Mouse (Mus musculus) hindbrain, embryonic 13.5 days (tissue): ENCODE data around the gene Gm17581. TPM values are rescaled to one million over a fixed set of nuclear protein-coding genes. Genes with fewer than 3 reads are reported as not detected.
A peak's percentile ranks its signal among the peaks of the same experiment; 100 is the strongest.
"Not testable (repeated sequence)": the region's sequence is repeated elsewhere in the genome, so short reads cannot be mapped to it uniquely, and the experiment has no call there.

Source experiments
- ATAC-seq: fragments of 200-750 bp; cut with Nextera tagmentation; 2 replicates; pipeline ENCODE4 v1.8.0; 2017; ENCODE audit warnings: moderate TSS enrichment; ENCODE audit not compliant: low FRiP score
- H3K27ac ChIP-seq: fragments of 300-500 bp; sonication (generic); 2 replicates; pipeline ENCODE4 v1.5.1; 2015; ENCODE audit warnings: inconsistent platforms, mild to moderate bottlenecking, moderate library complexity
- H3K27me3 ChIP-seq: fragments of 300-500 bp; sonication (generic); 2 replicates; pipeline ENCODE4 v1.6.1; 2015; ENCODE audit warnings: mild to moderate bottlenecking, inconsistent platforms
- H3K36me3 ChIP-seq: fragments of 300-500 bp; sonication (generic); 2 replicates; pipeline ENCODE4 v1.6.1; 2015; ENCODE audit warnings: mild to moderate bottlenecking, inconsistent platforms
- H3K4me1 ChIP-seq: fragments of 300-500 bp; sonication (generic); replicated peaks from 2 replicates; pipeline ENCODE4 v1.6.1; 2015; ENCODE audit warnings: inconsistent platforms
- H3K4me2 ChIP-seq: fragments of 300-500 bp; sonication (generic); 2 replicates; pipeline ENCODE4 v1.6.1; 2015; ENCODE audit warnings: inconsistent platforms, mild to moderate bottlenecking, moderate library complexity
- H3K4me3 ChIP-seq: fragments of 300-500 bp; sonication (generic); 2 replicates; pipeline ENCODE4 v1.5.1; 2015; ENCODE audit warnings: mild to moderate bottlenecking, inconsistent platforms
- H3K9ac ChIP-seq: fragments of 300-500 bp; sonication (generic); 2 replicates; pipeline ENCODE4 v1.6.1; 2015; ENCODE audit warnings: mild to moderate bottlenecking, inconsistent platforms
- H3K9me3 ChIP-seq: fragments of 300-500 bp; sonication (generic); 2 replicates; pipeline ENCODE4 v1.6.1; 2016; ENCODE audit warnings: inconsistent platforms
- WGBS: fragments of 180-500 bp; shearing (Covaris S2); methylation state at CpG from one replicate; pipeline ENCODE4 v1.1.7; 2015; 5-methylcytosine and 5-hydroxymethylcytosine counted together
- polyA plus RNA-seq: library from polyadenylated mRNA; unstranded; fragments of >200 nt; fragmentation: Nextera tagmentation; extraction: Ambion mirVana; gene quantifications from 2 replicates; pipeline ENCODE4 v1.2.1, GENCODE M21; 2015

Gm17581 gene
- polyA plus RNA-seq, 1 experiment from 2014 or later = not detected

DNA sequence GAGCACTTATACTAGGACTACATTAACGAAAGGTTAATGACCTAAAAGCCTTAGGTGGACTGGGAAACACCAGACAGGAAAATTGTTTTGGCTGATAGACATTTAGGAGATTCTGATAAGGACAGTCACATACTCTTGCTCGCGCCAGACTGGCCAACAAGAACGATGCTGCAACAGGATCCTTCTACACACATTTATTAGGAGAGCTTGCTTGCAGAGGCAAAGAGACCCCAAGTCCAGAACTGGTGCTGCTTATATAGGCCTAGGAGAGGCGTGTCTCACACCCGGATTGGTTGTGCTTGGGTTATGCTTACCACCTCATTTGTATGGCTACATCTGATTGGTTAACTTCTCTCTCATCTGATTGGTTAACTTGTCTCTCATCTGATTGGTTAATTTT lies 37.2 kb downstream of the Gm17581 start:
- not testable (repeated sequence) for H3K4me3 ChIP-seq, H3K9me3 ChIP-seq, H3K4me1 ChIP-seq, H3K9ac ChIP-seq, H3K4me2 ChIP-seq, H3K27me3 ChIP-seq, H3K27ac ChIP-seq, ATAC-seq
- peaks cover 31% of the 10 kb centered on the region for H3K36me3 ChIP-seq
- WGBS = 90% methylated on average over 6 of the region's 6 CpGs

DNA sequence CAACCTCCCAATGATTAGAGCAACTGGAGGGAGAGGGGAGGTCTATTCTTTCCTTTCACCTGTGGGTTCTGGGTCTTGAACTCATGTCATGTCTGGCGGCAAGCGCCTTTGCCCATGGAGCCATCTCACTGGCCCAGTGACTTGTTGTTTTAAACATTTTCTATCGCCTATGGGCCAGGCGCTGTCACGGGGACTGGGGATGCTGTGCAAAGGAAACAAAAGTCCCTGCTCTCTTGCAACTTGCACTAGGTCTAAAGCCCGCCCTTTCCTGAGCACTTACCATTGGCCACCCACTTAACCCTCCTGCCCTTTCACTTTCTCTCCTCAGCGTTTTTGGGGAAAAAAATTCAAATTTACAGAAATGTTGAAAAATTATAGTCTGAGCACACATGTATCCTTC lies 38.8 kb downstream of the Gm17581 start:
- H3K27ac ChIP-seq = no peak overlapping the region
- H3K9ac ChIP-seq = no peak overlapping the region
- H3K4me1 ChIP-seq = no peaks in the 10 kb centered on the region
- no peak overlapping the region for H3K4me3 ChIP-seq
- H3K4me2 ChIP-seq = no peak overlapping the region
- ATAC-seq = no peak
- H3K9me3 ChIP-seq = no peaks in the 10 kb centered on the region
- 73% methylated on average over 7 of the region's 7 CpGs for WGBS
- no peaks in the 10 kb centered on the region for H3K27me3 ChIP-seq
- H3K36me3 ChIP-seq = peaks cover 15% of the 10 kb centered on the region

DNA sequence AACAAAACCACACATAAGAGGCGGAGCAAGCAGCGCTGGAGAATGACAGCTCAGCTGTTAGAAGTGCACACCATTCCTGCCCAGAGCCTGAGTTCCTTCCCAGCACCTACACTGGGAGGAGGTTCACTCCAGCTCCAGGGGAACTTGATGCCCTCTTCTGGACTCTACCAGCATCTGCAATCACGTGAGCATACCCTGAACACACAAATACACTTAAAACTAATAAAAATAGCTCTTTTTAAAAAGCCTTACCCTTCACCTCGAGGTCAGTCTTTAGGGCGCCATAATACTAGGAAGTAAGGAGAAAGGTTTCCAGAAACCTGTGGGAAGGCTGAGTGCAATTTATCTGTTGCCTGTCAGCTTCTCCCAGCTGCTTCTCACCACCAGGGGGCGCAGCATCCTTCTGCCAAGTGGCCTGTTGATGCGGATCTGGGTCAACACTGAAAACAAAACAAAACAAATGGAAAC lies 39.5 kb downstream of the Gm17581 start:
- ATAC-seq = no peak
- Histone ChIP-seq H3K9ac (no peak overlapping the region), H3K27ac (no peak overlapping the region), H3K27me3 (no peaks in the 10 kb centered on the region), H3K9me3 (no peaks in the 10 kb centered on the region), H3K4me3 (no peak overlapping the region), H3K4me2 (no peak overlapping the region), H3K4me1 (peaks cover 2% of the 10 kb centered on the region), H3K36me3 (peaks cover 7% of the 10 kb centered on the region)
- WGBS = 12% methylated on average over 7 of the region's 7 CpGs

DNA sequence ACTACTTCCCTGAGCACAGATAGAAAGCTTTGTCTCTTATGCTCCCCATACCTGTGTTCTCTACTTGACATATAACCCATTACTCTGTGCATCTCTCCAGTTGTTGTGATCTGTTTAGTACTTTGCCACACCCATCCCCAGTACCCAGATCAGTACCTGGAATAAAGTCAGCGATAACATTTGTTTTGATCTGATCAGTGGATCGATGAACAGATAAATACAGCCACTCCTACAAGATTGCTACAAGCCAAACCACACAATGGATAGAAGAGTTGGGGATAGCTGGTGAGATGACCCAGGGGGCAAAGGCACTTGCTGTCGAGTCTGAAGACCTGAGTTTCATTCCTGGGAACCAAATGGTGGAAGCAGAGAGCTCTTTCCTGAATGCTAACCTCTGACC lies 40.4 kb downstream of the Gm17581 start:
- no peak overlapping the region for H3K9ac ChIP-seq
- no peak overlapping the region for H3K27ac ChIP-seq
- ATAC-seq = no peak
- H3K4me2 ChIP-seq = no peak overlapping the region
- H3K9me3 ChIP-seq = no peaks in the 10 kb centered on the region
- no peaks in the 10 kb centered on the region for H3K36me3 ChIP-seq
- WGBS = 75% methylated on average over 3 of the region's 3 CpGs
- H3K4me1 ChIP-seq = peaks cover 10% of the 10 kb centered on the region
- H3K27me3 ChIP-seq = no peaks in the 10 kb centered on the region
- no peak overlapping the region for H3K4me3 ChIP-seq

DNA sequence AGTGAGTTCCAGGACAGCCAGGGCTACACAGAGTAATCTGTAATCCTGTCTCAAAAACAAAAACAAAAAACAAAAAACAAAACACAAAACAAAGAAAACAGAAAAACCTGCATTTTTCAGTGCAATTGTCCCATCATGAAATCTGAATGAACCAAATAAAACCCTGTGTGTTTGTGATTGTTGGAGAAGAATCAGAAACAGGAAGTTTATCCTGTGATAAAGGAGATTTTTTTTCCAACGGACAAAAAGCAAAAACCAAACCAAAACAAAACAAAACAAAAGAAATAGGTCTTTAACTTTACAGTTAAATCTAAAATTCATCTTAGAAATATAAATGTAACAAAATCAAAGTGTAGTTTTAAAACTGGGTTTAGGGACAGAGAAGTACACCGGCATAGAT lies 41.1 kb downstream of the Gm17581 start:
- no peak overlapping the region for H3K4me3 ChIP-seq
- no peaks in the 10 kb centered on the region for H3K27me3 ChIP-seq
- H3K9ac ChIP-seq = no peak overlapping the region
- 80% methylated on average over 2 of the region's 2 CpGs for WGBS
- H3K27ac ChIP-seq = no peak overlapping the region
- no peaks in the 10 kb centered on the region for H3K36me3 ChIP-seq
- no peaks in the 10 kb centered on the region for H3K9me3 ChIP-seq
- no peak overlapping the region for H3K4me2 ChIP-seq
- H3K4me1 ChIP-seq = peaks cover 17% of the 10 kb centered on the region
- no peak for ATAC-seq

DNA sequence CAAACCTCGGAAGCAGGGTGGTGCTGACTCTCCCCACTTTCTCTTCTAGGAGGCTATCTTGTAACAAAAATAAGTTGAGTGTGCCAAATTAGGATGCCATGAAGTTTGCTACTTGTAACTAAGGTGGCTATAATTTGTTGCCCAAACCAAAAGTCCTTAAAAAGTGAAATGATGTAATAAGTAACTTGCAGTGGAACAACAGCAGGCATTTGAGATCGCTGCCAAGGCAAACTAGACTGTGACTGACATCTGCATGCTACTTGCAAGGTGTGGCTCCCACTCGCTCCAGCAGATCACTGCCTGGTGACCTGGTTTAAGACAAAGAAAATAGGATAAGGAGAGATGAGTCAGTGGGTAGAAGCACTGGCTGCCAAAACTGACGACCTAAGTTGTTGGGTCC lies 42.5 kb downstream of the Gm17581 start:
- H3K9me3 ChIP-seq = no peaks in the 10 kb centered on the region
- peaks cover 25% of the 10 kb centered on the region for H3K4me1 ChIP-seq
- H3K27ac ChIP-seq = no peak overlapping the region
- no peak overlapping the region for H3K4me2 ChIP-seq
- WGBS = 82% methylated on average over 4 of the region's 4 CpGs
- H3K27me3 ChIP-seq = no peaks in the 10 kb centered on the region
- H3K4me3 ChIP-seq = no peak overlapping the region
- ATAC-seq = no peak
- H3K36me3 ChIP-seq = no peaks in the 10 kb centered on the region
- H3K9ac ChIP-seq = no peak overlapping the region

DNA sequence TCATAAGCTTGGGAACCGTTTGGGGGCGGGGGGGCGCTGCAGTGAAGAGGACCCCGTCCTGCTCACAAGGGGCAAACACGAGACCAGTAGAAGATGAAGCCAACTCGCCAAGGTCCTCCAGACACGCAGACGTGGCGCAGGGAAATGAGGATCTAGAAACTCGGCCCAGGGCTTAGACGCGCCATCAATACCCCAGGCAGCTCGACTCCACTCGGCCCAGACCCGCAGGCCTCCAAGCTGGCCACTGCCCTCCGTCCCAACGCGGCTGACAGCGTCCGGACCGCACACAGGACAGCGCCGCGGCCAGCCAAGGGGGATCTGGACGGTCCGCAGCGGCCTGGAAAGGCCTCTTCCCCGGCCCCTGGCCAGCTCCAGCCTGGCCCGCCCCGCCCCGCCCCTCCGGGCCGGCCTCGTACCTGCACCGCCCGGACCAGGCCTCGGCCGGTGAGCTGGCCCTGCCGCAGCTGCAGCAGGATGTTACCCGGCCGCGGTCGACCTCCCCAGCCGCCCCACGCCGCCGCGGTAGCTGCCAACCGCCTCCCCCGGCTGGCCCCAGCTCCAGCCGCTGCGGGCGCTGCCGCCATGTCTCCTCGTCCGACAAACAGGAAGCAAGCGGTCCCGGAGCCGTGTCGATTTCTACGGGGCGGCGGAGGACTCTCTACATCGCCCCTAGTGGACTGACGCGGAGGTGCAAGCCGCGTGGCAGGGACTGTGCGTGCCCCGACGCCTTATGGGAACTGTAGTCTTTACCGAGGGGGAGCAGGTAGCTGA lies 43.8 kb downstream of the Gm17581 start, which contains the start of gene Trpc4ap:
Gene Trpc4ap (minus strand): TSS at position 662 of the 771 bp plus-strand sequence.
- peak; percentile 93 for ATAC-seq
- H3K36me3 ChIP-seq = peaks cover 4% of the 10 kb centered on the region

DNA sequence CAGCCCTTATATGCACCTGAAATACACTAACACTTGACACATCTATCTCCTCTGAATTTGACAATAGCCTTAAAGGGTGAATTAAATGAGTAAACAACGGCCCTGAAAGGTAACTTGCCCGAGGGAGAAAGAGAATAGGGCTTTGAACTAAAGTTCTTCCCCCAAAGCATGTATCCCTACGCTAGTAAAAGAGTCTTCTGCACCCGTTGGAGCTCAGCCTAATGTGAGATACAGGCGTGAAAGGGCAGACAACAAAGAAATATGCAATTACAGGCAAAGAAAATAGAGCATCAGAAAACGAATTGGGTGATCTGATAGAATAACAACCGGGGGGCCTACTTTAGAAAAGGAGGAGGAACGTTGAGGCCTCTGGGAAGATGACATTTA lies 44.3 kb downstream of the Gm17581 start:
- H3K4me3 ChIP-seq = peak overlapping the region; percentile 98
- H3K4me1 ChIP-seq = peaks cover 31% of the 10 kb centered on the region
- peak overlapping the region; percentile 99 for H3K9ac ChIP-seq
- peak overlapping the region; percentile 72 for H3K4me2 ChIP-seq
- 5% methylated on average over 8 of the region's 8 CpGs for WGBS
- no peaks in the 10 kb centered on the region for H3K9me3 ChIP-seq
- H3K27me3 ChIP-seq = no peaks in the 10 kb centered on the region
- no peak for ATAC-seq
- H3K27ac ChIP-seq = peak overlapping the region; percentile 95
- peaks cover 4% of the 10 kb centered on the region for H3K36me3 ChIP-seq

More for the DNA sequence above, 43.8 kb downstream of the Gm17581 start, which contains the start of gene Trpc4ap:
- no peaks in the 10 kb centered on the region for H3K27me3 ChIP-seq
- H3K4me2 ChIP-seq = peak within 1 kb of the TSS; percentile 72
- H3K9ac ChIP-seq = peak within 1 kb of the TSS; percentile 99
- peak within 1 kb of the TSS; percentile 98 for H3K4me3 ChIP-seq
- H3K9me3 ChIP-seq = no peaks in the 10 kb centered on the region
- H3K4me1 ChIP-seq = peaks cover 28% of the 10 kb centered on the region
- H3K27ac ChIP-seq = peak within 1 kb of the TSS; percentile 95
- under 1% methylated on average over 63 of the region's 72 CpGs for WGBS

DNA sequence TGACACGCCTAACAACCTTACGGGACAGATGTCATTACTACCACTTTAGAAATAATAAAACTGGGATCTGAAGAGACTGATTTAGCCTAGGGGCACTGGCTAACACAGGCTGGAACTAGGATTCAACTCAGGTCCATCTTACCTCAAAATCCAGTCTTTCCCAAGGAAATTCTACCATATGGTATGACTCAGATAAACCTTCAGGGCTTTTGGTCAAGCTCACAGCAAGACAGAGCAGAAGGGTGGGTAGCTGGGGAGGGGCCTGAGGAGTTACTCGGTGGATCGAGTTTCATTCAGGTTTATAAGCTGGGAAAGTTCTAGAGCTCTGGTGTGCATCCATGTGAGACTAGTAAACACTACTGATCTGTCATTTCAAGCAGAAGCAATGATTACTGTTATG lies 46.5 kb downstream of the Gm17581 start:
- Histone ChIP-seq H3K9me3 (no peaks in the 10 kb centered on the region), H3K4me1 (peaks cover 33% of the 10 kb centered on the region), H3K36me3 (peaks cover 4% of the 10 kb centered on the region), H3K4me2 (no peak overlapping the region), H3K9ac (no peak overlapping the region), H3K27ac (no peak overlapping the region), H3K27me3 (no peaks in the 10 kb centered on the region), H3K4me3 (no peak overlapping the region)
- WGBS = 89% methylated on average over 4 of the region's 4 CpGs
- no peak for ATAC-seq

DNA sequence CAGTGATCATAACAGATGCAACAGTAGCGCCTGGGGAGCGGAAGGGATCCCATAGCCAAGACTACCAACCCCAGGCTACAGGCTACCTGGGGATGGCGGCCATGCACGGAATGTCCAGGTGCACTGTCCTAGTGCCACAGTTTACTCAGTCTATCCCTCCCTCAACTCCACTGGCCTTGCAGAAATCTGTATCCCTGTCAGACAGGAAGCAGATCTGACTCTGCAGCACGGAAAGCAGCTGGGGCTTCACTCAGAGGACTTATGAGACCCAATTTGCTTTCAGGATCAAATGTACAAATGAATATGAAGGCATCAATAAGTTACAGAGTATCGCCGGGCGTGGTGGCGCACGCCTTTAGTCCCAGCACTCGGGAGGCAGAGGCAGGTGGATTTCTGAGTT lies 47.9 kb downstream of the Gm17581 start:
- 97% methylated on average over 11 of the region's 11 CpGs for WGBS
- Histone ChIP-seq H3K4me3 (no peak overlapping the region), H3K4me2 (no peak overlapping the region), H3K27ac (no peak overlapping the region), H3K9ac (no peak overlapping the region), H3K27me3 (no peaks in the 10 kb centered on the region), H3K36me3 (peaks cover 4% of the 10 kb centered on the region), H3K4me1 (peaks cover 33% of the 10 kb centered on the region), H3K9me3 (no peaks in the 10 kb centered on the region)
- no peak for ATAC-seq

DNA sequence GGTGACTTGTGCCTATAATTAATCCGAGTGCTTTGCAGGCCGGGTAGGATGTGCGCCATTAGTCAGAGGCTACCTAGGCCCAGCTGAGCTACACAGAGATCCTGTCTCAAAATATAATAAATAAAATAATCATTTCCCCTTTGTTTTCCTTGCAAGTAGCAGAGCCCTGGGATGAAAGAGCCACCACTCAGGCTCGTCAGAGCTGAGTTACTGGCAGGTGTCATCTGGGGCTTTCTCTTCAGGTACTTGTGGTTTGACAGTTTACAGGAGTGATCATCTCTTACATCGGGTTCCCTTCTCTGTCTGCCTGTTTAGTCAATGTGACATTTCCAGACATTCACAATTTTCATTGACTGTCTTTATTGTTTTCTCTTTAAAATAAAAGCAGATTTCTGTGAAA lies 49.1 kb downstream of the Gm17581 start:
- Histone ChIP-seq H3K27me3 (no peaks in the 10 kb centered on the region), H3K36me3 (peaks cover 4% of the 10 kb centered on the region), H3K9me3 (no peaks in the 10 kb centered on the region), H3K9ac (no peak overlapping the region), H3K4me3 (no peak overlapping the region), H3K4me1 (peaks cover 33% of the 10 kb centered on the region), H3K4me2 (no peak overlapping the region), H3K27ac (no peak overlapping the region)
- no peak for ATAC-seq
- WGBS = 84% methylated on average over 5 of the region's 5 CpGs
